Mouse (Mus musculus): ENCODE data around the gene Polr2f.

GRCm38 (mm10) chr15:79109321-79109934 is 31.4 kb upstream of the Polr2f start:
- TF ChIP-seq CTCF (IDR thresholded peaks at IDR 0.05; ENCODE audit: extremely low read depth, insufficient read depth, low read length) (no peak), POLR2A (IDR thresholded peaks at IDR 0.05; ENCODE audit: extremely low read depth, insufficient read depth, low read length) (0 out of 2 replicates have a peak, but pooled peaks have one; percentile 6)

All from cortical plate, adult 2 months (tissue).